Mouse (Mus musculus) limb, embryonic 14.5 days (tissue): ENCODE measurements at regions not wholly inside any gene's neighbourhood (a gene's known extent, or its start where the extent isn't known, plus 50 kb on each side); places are given as distances from the start of the nearest gene placed in this dataset.
"Not testable (repeated sequence)": the region's sequence is repeated elsewhere in the genome, so short reads cannot be mapped to it uniquely, and the experiment has no call there.

Source experiments
- ATAC-seq: fragments of 200-750 bp; cut with Nextera tagmentation; 2 replicates; pipeline ENCODE4 v1.8.0; 2017; ENCODE audit warnings: low read depth, moderate number of reproducible peaks, moderate TSS enrichment; ENCODE audit not compliant: low FRiP score
- DNase-seq: peaks from one replicate; pipeline ENCODE4 v3.0.0-alpha.2; 2015; ENCODE audit warnings: low spot score
- H3K27ac ChIP-seq: fragments of 300-500 bp; sonication (generic); replicated peaks from 2 replicates; pipeline ENCODE4 v1.5.1; 2014; ENCODE audit warnings: low read depth, mild to moderate bottlenecking, low read length, moderate library complexity, mixed read lengths
- H3K27me3 ChIP-seq: fragments of 300-500 bp; sonication (generic); 2 replicates; pipeline ENCODE4 v1.6.1; 2014; ENCODE audit warnings: low read length, mixed read lengths; ENCODE audit not compliant: control insufficient read depth, insufficient read depth
- H3K36me3 ChIP-seq: fragments of 300-500 bp; sonication (generic); 2 replicates; pipeline ENCODE4 v1.6.1; 2014; ENCODE audit warnings: mild to moderate bottlenecking, low read length, moderate library complexity, mixed read lengths; ENCODE audit not compliant: control insufficient read depth, insufficient read depth
- H3K4me1 ChIP-seq: fragments of 300-500 bp; sonication (generic); 2 replicates; pipeline ENCODE4 v1.6.1; 2014; ENCODE audit warnings: antibody characterized with exemption, low read length, mixed read lengths; ENCODE audit not compliant: control insufficient read depth, insufficient read depth
- H3K4me2 ChIP-seq: fragments of 300-500 bp; sonication (generic); replicated peaks from 2 replicates; pipeline ENCODE4 v1.6.1; 2014; ENCODE audit warnings: low read depth, mild to moderate bottlenecking, low read length, moderate library complexity; ENCODE audit not compliant: severe bottlenecking
- H3K4me3 ChIP-seq: fragments of 300-500 bp; sonication (generic); replicated peaks from 2 replicates; pipeline ENCODE4 v1.5.1; 2014; ENCODE audit warnings: low read length
- H3K9ac ChIP-seq: fragments of 300-500 bp; sonication (generic); 2 replicates; pipeline ENCODE4 v1.6.1; 2014; ENCODE audit warnings: mild to moderate bottlenecking, low read depth, low read length, moderate library complexity; ENCODE audit not compliant: severe bottlenecking
- H3K9me3 ChIP-seq: fragments of 300-500 bp; sonication (generic); 2 replicates; pipeline ENCODE4 v1.6.1; 2016; ENCODE audit warnings: low read length; ENCODE audit not compliant: control insufficient read depth
- POLR2A ChIP-seq: fragments of 200-500 bp; IDR thresholded peaks from 2 replicates; pipeline ENCODE4 v1.8.0; 2012; ENCODE audit warnings: inconsistent platforms, mild to moderate bottlenecking, moderate library complexity, borderline replicate concordance; ENCODE audit not compliant: insufficient read depth, insufficient read length; ENCODE audit errors: extremely low read depth
- WGBS: fragments of 180-500 bp; shearing (Covaris S2); extraction: QIAGEN DNeasy Blood & Tissue Kit; methylation state at CpG from one replicate; pipeline ENCODE4 v1.1.7; 2014; 5-methylcytosine and 5-hydroxymethylcytosine counted together

GRCm38 (mm10) chr13:57056786-57057185 lies 161.0 kb upstream of the Trpc7 start:
- 91% methylated on average over 15 of the region's 15 CpGs for WGBS
- ATAC-seq: no peak

DNA sequence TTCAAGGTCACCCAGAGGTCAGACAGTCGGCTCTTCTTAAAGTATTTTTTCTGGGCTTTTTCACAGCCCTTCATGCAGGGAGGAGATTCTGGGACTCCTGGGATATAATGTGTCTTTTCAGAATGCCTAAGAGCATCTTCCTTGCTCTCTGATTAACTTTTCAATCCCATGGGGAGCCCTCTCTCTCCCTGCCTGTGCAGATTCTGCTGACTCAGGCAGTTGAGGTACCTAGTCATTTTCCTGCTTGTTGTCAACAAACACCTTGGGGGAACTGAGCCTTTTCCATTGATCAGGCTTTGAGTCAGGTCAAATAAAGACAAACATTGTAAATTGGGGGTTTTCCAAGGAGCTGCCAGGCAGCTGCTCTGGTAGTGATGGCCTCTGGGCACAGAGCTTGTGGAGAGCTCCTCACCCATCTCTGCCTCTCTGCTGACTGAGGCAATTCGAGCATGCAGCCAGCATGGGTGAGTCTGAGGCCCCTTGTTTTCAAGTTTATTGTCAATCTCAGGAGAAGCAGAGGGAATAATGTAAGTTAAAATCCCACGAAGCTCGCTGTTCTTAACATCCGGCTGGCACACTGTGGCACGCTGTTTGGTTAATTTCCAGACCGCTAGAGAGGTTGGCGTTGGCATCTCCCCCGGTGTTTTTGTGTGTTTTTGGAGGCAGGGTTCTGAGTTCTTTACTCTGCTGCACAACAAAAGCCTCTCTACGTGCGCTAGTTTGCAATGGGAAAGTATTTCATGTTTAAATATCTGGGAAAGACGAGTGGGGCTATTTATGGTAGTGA lies 159.8 kb upstream of the Trpc7 start:
- Histone ChIP-seq H3K27me3 (no peaks in the 10 kb centered on the region), H3K4me2 (no peak overlapping the region), H3K9me3 (no peaks in the 10 kb centered on the region), H3K27ac (no peak overlapping the region), H3K4me1 (peaks cover 5% of the 10 kb centered on the region), H3K36me3 (no peaks in the 10 kb centered on the region), H3K9ac (no peak overlapping the region), H3K4me3 (no peak overlapping the region)
- ATAC-seq: no peak
- no peak for DNase-seq
- TF ChIP-seq POLR2A: no peak
- 64% methylated on average over 12 of the region's 12 CpGs for WGBS

More at GRCm38 (mm10) chr13:57056786-57057185, 161.0 kb upstream of the Trpc7 start:
- no peak for DNase-seq
- H3K27me3 ChIP-seq: no peaks in the 10 kb centered on the region
- no peak for TF ChIP-seq POLR2A
- H3K9me3 ChIP-seq: no peaks in the 10 kb centered on the region
- H3K4me1 ChIP-seq: peaks cover 15% of the 10 kb centered on the region
- H3K4me3 ChIP-seq: no peak overlapping the region
- no peaks in the 10 kb centered on the region for H3K36me3 ChIP-seq
- H3K4me2 ChIP-seq: no peak overlapping the region
- no peak overlapping the region for H3K9ac ChIP-seq
- no peak overlapping the region for H3K27ac ChIP-seq

GRCm38 (mm10) chr13:57053361-57053760 lies 157.6 kb upstream of the Trpc7 start:
- no peaks in the 10 kb centered on the region for H3K27me3 ChIP-seq
- no peak for ATAC-seq
- H3K4me3 ChIP-seq: no peak overlapping the region
- H3K36me3 ChIP-seq: no peaks in the 10 kb centered on the region
- DNase-seq: no peak
- WGBS: 80% methylated on average over 4 of the region's 4 CpGs
- H3K27ac ChIP-seq: no peak overlapping the region
- H3K9me3 ChIP-seq: no peaks in the 10 kb centered on the region
- peaks cover 5% of the 10 kb centered on the region for H3K4me1 ChIP-seq
- H3K4me2 ChIP-seq: no peak overlapping the region
- TF ChIP-seq POLR2A: no peak
- no peak overlapping the region for H3K9ac ChIP-seq

GRCm38 (mm10) chr13:57046130-57046529 lies 150.3 kb upstream of the Trpc7 start:
- not testable (repeated sequence) for H3K9me3 ChIP-seq, H3K36me3 ChIP-seq, H3K4me3 ChIP-seq, DNase-seq, H3K27me3 ChIP-seq, H3K4me2 ChIP-seq, H3K27ac ChIP-seq, H3K4me1 ChIP-seq, H3K9ac ChIP-seq
- ATAC-seq: peak; percentile 74
- 31% methylated on average over 4 of the region's 9 CpGs for WGBS

- 85% methylated on average over 8 of the region's 8 CpGs for WGBS
- Histone ChIP-seq H3K36me3 (no peaks in the 10 kb centered on the region), H3K9me3 (no peaks in the 10 kb centered on the region), H3K27ac (no peak overlapping the region), H3K4me2 (no peak overlapping the region), H3K27me3 (no peaks in the 10 kb centered on the region), H3K4me3 (no peak overlapping the region), H3K4me1 (no peaks in the 10 kb centered on the region), H3K9ac (no peak overlapping the region)
- no peak for TF ChIP-seq POLR2A
- no peak for DNase-seq
- no peak for ATAC-seq
These were observed 148.7 kb upstream of the Trpc7 start for GRCm38 (mm10) chr13:57044455-57044854.
